Mouse (Mus musculus): ENCODE data around the gene Gm10717.
"Not testable (repeated sequence)": the region's sequence is repeated elsewhere in the genome, so short reads cannot be mapped to it uniquely, and the experiment has no call there.

Gene Gm10717

GRCm38 (mm10) chr9:3025653-3026052 lies 436 bp downstream of the Gm10717 start:
- peak; percentile 64 for DNase-seq (ENCODE audit: low spot score)

DNA sequence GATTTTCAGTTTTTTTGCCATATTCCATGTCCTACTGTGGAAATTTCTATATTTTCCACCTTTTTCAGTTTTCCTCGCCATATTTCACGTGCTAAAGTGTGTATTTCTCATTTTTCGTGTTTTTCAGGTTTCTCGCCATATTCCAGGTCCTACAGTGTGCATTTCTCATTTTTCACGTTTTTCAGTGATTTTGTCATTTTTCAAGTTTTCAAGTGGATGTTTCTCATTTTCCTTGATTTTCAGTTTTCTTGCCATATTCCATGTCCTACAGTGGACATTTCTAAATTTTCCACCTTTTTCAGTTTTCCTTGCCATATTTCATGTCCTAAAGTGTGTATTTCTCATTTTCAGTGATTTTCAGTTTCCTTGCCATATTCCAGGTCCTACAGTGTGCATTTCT lies 919 bp downstream of the Gm10717 start:
- DNase-seq (ENCODE audit: low spot score): not testable (repeated sequence)

GRCm38 (mm10) chr9:3026741-3027140 lies 1.5 kb downstream of the Gm10717 start:
- DNase-seq (ENCODE audit: low spot score): not testable (repeated sequence)

DNA sequence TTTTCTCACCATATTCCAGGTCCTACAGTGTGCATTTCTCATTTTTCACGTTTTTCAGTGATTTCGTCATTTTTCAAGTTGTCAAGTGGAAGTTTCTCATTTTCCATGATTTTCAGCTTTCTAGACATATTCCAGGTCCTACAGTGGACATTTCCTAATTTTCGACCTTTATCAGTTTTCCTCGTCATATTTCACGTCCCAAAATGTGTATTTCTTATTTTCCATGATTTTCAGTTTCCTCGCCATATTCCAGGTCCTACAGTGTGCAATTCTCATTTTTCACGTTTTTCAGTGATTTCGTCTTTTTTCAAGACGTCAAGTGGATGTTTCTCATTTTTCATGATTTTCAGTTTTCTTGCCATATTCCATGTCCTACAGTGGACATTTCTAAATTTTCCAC lies 2.0 kb downstream of the Gm10717 start:
- not testable (repeated sequence) for DNase-seq (ENCODE audit: low spot score)

GRCm38 (mm10) chr9:3029276-3030000 lies 4.2 kb downstream of the Gm10717 start:
- DNase-seq (ENCODE audit: low spot score): peak; percentile 27

GRCm38 (mm10) chr9:3030677-3031318 lies 5.6 kb downstream of the Gm10717 start:
- not testable (repeated sequence) for DNase-seq (ENCODE audit: low spot score)

GRCm38 (mm10) chr9:3034299-3034698 lies 9.1 kb downstream of the Gm10717 start, which contains the start of gene Gm17535:
Gm17535 (plus strand) TSS chr9:3034599.
- not testable (repeated sequence) for DNase-seq (ENCODE audit: low spot score)

GRCm38 (mm10) chr9:3036577-3036976 lies 11.4 kb downstream of the Gm10717 start, which contains the start of gene Gm10715:
Gm10715 (plus strand) TSS chr9:3036877.
- DNase-seq (ENCODE audit: low spot score): not testable (repeated sequence)

- not testable (repeated sequence) for DNase-seq (ENCODE audit: low spot score)
Observed at GRCm38 (mm10) chr9:3038161-3038560, 12.9 kb downstream of the Gm10717 start.

Measured in layer of hippocampus, adult 11-12 months (tissue).